Mouse (Mus musculus) MEL (cell line): Measurements from ENCODE around the gene Tespa1. TPM values are rescaled to one million over a fixed set of nuclear protein-coding genes. Genes with fewer than 3 reads are reported as not detected.
A peak's percentile ranks its signal among the peaks of the same experiment; 100 is the strongest.

ENCODE experiments used
- DNase-seq: peaks from one replicate; pipeline ENCODE4 v3.0.0; 2011; ENCODE audit warnings: low read depth, low spot score
- H3K27ac ChIP-seq: 2 replicates; pipeline ENCODE4 v1.5.1; 2012; ENCODE audit warnings: low read depth, mild to moderate bottlenecking, control low read depth, low read length, moderate library complexity; ENCODE audit not compliant: control insufficient read depth
- H3K27me3 ChIP-seq, 2 experiments: fragments of 150-350 bp in 1 of 2; sonication (generic) in 1 of 2; 2 replicates each; pipeline ENCODE4 v1.6.1; 2012; ENCODE audit warnings: low read length in 2 of 2, mild to moderate bottlenecking in 2 of 2, improper control_type of control experiment in 1 of 2, moderate library complexity in 1 of 2; ENCODE audit not compliant: insufficient read depth in 2 of 2, control insufficient read depth in 1 of 2
- H3K36me3 ChIP-seq, 2 experiments: 2 replicates each; pipeline ENCODE4 v1.6.1; 2012 to 2014; ENCODE audit warnings: low read length in 2 of 2, improper control_type of control experiment in 1 of 2, inconsistent platforms in 1 of 2, mild to moderate bottlenecking in 1 of 2; ENCODE audit not compliant: insufficient read depth in 2 of 2, control insufficient read depth in 1 of 2
- H3K4me1 ChIP-seq, 2 experiments: fragments of 150-350 bp in 1 of 2; sonication (generic) in 1 of 2; 2 replicates each; pipeline ENCODE4 v1.6.1; 2012; ENCODE audit warnings: low read length in 2 of 2, improper control_type of control experiment in 1 of 2, mild to moderate bottlenecking in 1 of 2; ENCODE audit not compliant: insufficient read depth in 2 of 2, control insufficient read depth in 1 of 2
- H3K4me3 ChIP-seq, 2 experiments: fragments of 150-350 bp in 1 of 2; sonication (generic) in 1 of 2; 2 replicates each; pipeline ENCODE4 v1.5.1; 2012; ENCODE audit warnings: low read depth in 2 of 2, low read length in 2 of 2, mild to moderate bottlenecking in 2 of 2, moderate library complexity in 2 of 2, control low read depth in 1 of 2, improper control_type of control experiment in 1 of 2; ENCODE audit not compliant: control insufficient read depth in 1 of 2, insufficient read depth in 1 of 2
- H3K79me2 ChIP-seq: 2 replicates; pipeline ENCODE4 v1.6.1; 2012; ENCODE audit warnings: mild to moderate bottlenecking, low read length, moderate library complexity; ENCODE audit not compliant: control insufficient read depth, poor library complexity, insufficient read depth
- H3K9ac ChIP-seq: 2 replicates; pipeline ENCODE4 v1.6.1; 2012; ENCODE audit warnings: low read depth, mild to moderate bottlenecking, control low read depth, low read length, moderate library complexity; ENCODE audit not compliant: control insufficient read depth, poor library complexity, severe bottlenecking
- H3K9me3 ChIP-seq: fragments of 150-350 bp; sonication (generic); replicated peaks from 2 replicates; pipeline ENCODE4 v1.6.1; 2012; ENCODE audit warnings: mild to moderate bottlenecking, low read length, improper control_type of control experiment, moderate library complexity; ENCODE audit not compliant: insufficient read depth
- EP300 ChIP-seq, 2 experiments: IDR thresholded peaks; 2 replicates each; pipeline ENCODE4 v1.6.1; 2011; ENCODE audit warnings: improper control_type of control experiment in 2 of 2, low read length in 2 of 2, low read depth in 1 of 2, mild to moderate bottlenecking in 1 of 2
- GATA1 ChIP-seq: IDR thresholded peaks from 2 replicates; pipeline ENCODE4 v1.6.1; 2011; ENCODE audit warnings: low read depth, low read length, improper control_type of control experiment
- JUND ChIP-seq: IDR thresholded peaks from 2 replicates; pipeline ENCODE4 v1.6.1; 2011; ENCODE audit warnings: low read depth, mild to moderate bottlenecking, improper control_type of control experiment, low read length
- MAZ ChIP-seq: IDR thresholded peaks from 2 replicates; pipeline ENCODE4 v1.6.1; 2012; ENCODE audit warnings: low read depth, mild to moderate bottlenecking, inconsistent platforms, low read length, improper control_type of control experiment
- MEF2A ChIP-seq: IDR thresholded peaks from 2 replicates; pipeline ENCODE4 v1.6.1; 2014; ENCODE audit warnings: low read depth, mild to moderate bottlenecking, inconsistent platforms, low read length, improper control_type of control experiment; ENCODE audit not compliant: poor library complexity, insufficient replicate concordance, severe bottlenecking; ENCODE audit errors: extremely low read depth
- MXI1 ChIP-seq: IDR thresholded peaks from 2 replicates; pipeline ENCODE4 v1.6.1; 2011; ENCODE audit warnings: mild to moderate bottlenecking, low read depth, low read length, improper control_type of control experiment
- MYB ChIP-seq: IDR thresholded peaks from 2 replicates; pipeline ENCODE4 v1.6.1; 2011; ENCODE audit warnings: mild to moderate bottlenecking, low read depth, low read length, improper control_type of control experiment
- MYC ChIP-seq: IDR thresholded peaks from 2 replicates; pipeline ENCODE4 v1.6.1; 2011; ENCODE audit warnings: low read depth, mild to moderate bottlenecking, low read length, improper control_type of control experiment, moderate library complexity
- POLR2AphosphoS2 ChIP-seq: IDR thresholded peaks from 2 replicates; pipeline ENCODE4 v1.6.1; 2011; ENCODE audit warnings: low read length, improper control_type of control experiment
- POLR2AphosphoS5 ChIP-seq: IDR thresholded peaks from 2 replicates; pipeline ENCODE4 v1.6.1; 2012; ENCODE audit warnings: low read depth, borderline replicate concordance, mild to moderate bottlenecking, inconsistent platforms, low read length, moderate library complexity, mixed read lengths
- RAD21 ChIP-seq: IDR thresholded peaks from 2 replicates; pipeline ENCODE4 v1.6.1; 2011; ENCODE audit warnings: mild to moderate bottlenecking, low read depth, low read length, improper control_type of control experiment
- SIN3A ChIP-seq: IDR thresholded peaks from 2 replicates; pipeline ENCODE4 v1.6.1; 2012; ENCODE audit warnings: low read length, improper control_type of control experiment, inconsistent platforms
- TBP ChIP-seq: IDR thresholded peaks from 2 replicates; pipeline ENCODE4 v1.8.0; 2011; ENCODE audit warnings: low read depth, low read length, improper control_type of control experiment
- TCF12 ChIP-seq: IDR thresholded peaks from 2 replicates; pipeline ENCODE4 v1.6.1; 2014; ENCODE audit warnings: low read depth, mild to moderate bottlenecking, inconsistent platforms, low read length, improper control_type of control experiment, moderate library complexity
- UBTF ChIP-seq: IDR thresholded peaks from 2 replicates; pipeline ENCODE4 v1.6.1; 2012; ENCODE audit warnings: low read depth, mild to moderate bottlenecking, inconsistent platforms, low read length, improper control_type of control experiment, moderate library complexity, borderline replicate concordance; ENCODE audit not compliant: insufficient read depth
- USF2 ChIP-seq, 2 experiments: IDR thresholded peaks; 2 replicates each; pipeline ENCODE4 v1.6.1; 2011 to 2012; ENCODE audit warnings: improper control_type of control experiment in 2 of 2, low read length in 2 of 2, borderline replicate concordance in 1 of 2, inconsistent platforms in 1 of 2, low read depth in 1 of 2, mild to moderate bottlenecking in 1 of 2; ENCODE audit not compliant: insufficient read depth in 1 of 2
- ZC3H11A ChIP-seq: IDR thresholded peaks from 2 replicates; pipeline ENCODE4 v1.6.1; 2012; ENCODE audit warnings: low read depth, mild to moderate bottlenecking, inconsistent platforms, low read length, improper control_type of control experiment
- ZNF384 ChIP-seq: IDR thresholded peaks from 2 replicates; pipeline ENCODE4 v1.6.1; 2012; ENCODE audit warnings: low read depth, mild to moderate bottlenecking, inconsistent platforms, low read length, improper control_type of control experiment
- polyA plus RNA-seq, 2 experiments: library from polyadenylated mRNA; stranded (reverse) in 1 of 2; unstranded in 1 of 2; fragments of >175 nt in 1 of 2; fragments of >200 nt in 1 of 2; gene quantifications; 2 replicates each; pipeline versions ENCODE4 v1.2.1 to v1.2.4; 2012; ENCODE audit warnings: low replicate concordance in 2 of 2, low read depth in 1 of 2; ENCODE audit not compliant: insufficient read length in 2 of 2, insufficient read depth in 1 of 2, missing spikeins in 1 of 2
- total RNA-seq: library from RNA; depleted of rRNA; stranded (reverse); fragments of 300-350 nt; gene quantifications from 2 replicates; pipeline ENCODE4 v1.2.3, GENCODE M21; 2012

Gene Tespa1
- total and polyA plus RNA-seq, 3 experiments, result 2.7 to 3.5 TPM; not detected in 1

DNA sequence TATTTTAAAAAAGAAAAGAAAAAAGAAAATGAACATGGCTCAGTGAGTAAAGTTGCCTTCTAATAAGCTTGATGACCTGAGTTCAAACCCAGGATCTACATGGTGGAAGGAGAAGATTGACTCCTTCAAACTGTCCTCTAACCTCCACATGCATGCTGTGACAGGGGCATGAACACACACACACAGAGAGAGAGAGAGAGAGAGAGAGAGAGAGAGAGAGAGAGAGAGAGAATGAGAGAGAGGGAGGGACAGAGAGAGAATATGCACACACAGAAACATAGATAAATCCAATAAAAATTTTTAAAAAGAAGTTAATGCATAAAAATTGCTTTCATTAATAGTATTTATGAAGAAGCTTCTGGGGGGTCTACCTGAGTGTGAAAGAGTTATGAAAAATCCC, 608 bp upstream of the Tespa1 start:
- DNase-seq, result no peak
- Histone ChIP-seq H3K36me3 (peaks cover 0 to 32% of the 10 kb centered on the region in 2 experiments; a peak in 2 of 4 replicates), H3K27ac (peak overlapping the region; percentile 96), H3K27me3 (no peaks in the 10 kb centered on the region), H3K79me2 (no peaks in the 10 kb centered on the region; the same call in 1 of the 2 replicates), H3K9ac (peak overlapping the region; percentile 43; the same call in 1 of the 2 replicates), H3K4me3 (no peak overlapping the region), H3K9me3 (no peaks in the 10 kb centered on the region), H3K4me1 (peaks cover 8 to 16% of the 10 kb centered on the region in 2 experiments)
- no peak for TF ChIP-seq SIN3A
- TF ChIP-seq JUND, result peak; percentile 91
- no peak for TF ChIP-seq MYC

DNA sequence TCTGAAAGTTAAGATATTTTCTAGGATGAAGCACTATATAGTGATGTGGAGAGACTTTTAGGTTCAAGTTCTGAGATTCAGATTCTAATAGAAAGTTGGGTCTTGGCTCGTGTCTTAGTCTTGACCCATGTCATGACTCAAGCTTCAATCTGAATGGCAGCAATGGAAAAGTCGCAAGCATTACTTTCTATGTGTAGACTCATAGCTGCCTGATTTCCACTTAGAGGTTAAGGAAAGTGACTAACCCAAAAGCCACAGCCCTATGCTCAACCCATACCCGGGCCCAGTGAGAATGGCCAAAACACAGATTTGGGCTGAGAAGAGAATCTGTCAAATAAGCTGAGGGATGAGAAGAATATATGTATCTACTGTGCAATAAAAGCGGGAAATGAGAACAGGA, 1.6 kb downstream of the Tespa1 start:
- Histone ChIP-seq H3K9me3 (no peaks in the 10 kb centered on the region), H3K9ac (no peak overlapping the region), H3K4me1 (peaks cover 7 to 8% of the 10 kb centered on the region in 2 experiments), H3K36me3 (peaks cover 0 to 27% of the 10 kb centered on the region in 2 experiments; a peak in 2 of 4 replicates), H3K79me2 (no peaks in the 10 kb centered on the region; the same call in 1 of the 2 replicates), H3K27me3 (no peaks in the 10 kb centered on the region), H3K4me3 (no peak overlapping the region), H3K27ac (no peak overlapping the region)
- no peak for DNase-seq
- TF ChIP-seq UBTF (no peak), ZNF384 (no peak), ZC3H11A (no peak), MXI1 (no peak), MYC (no peak), POLR2AphosphoS5 (no peak), MEF2A (no peak), GATA1 (no peak), POLR2AphosphoS2 (no peak), MAZ (no peak), EP300 (IDR thresholded peaks at IDR 0.05; ENCODE audit: low read depth in 1 of 2, low read length in 2 of 2) (no peak), USF2 (IDR thresholded peaks at IDR 0.05; ENCODE audit: borderline replicate concordance in 1 of 2, insufficient read depth in 1 of 2, low read depth in 1 of 2, low read length in 2 of 2) (no peak), TCF12 (no peak), MYB (no peak), TBP (no peak), RAD21 (no peak), JUND (no peak)
